Mouse (Mus musculus) cerebellum, postnatal 10 days (tissue): ENCODE data around the gene Wtap.
"Not testable (repeated sequence)": the region's sequence is repeated elsewhere in the genome, so short reads cannot be mapped to it uniquely, and the experiment has no call there.

Source experiments
- DNase-seq, 2 experiments: peaks; one replicate each; pipeline ENCODE4 v3.0.0; 2021; ENCODE audit warnings: mixed read lengths in 2 of 2

Wtap gene

GRCm38 (mm10) chr17:12960331-12960873 lies 33.6 kb downstream of the Wtap start, which contains the start of gene Acat2:
TSS of gene Acat2 (minus strand) at chr17:12960747.
- DNase-seq, result peak; percentile 97 to 98

- DNase-seq, result not testable (repeated sequence)
Measured at GRCm38 (mm10) chr17:12959377-12959776, 34.6 kb downstream of the Wtap start.

GRCm38 (mm10) chr17:12956664-12957063 lies 37.3 kb downstream of the Wtap start:
- peak; percentile 41 to 49 for DNase-seq

GRCm38 (mm10) chr17:12949669-12950068 lies 44.3 kb downstream of the Wtap start:
- no peak for DNase-seq

- no peak for DNase-seq
Measured at GRCm38 (mm10) chr17:12942459-12943162, 51.4 kb downstream of the Wtap start.

- DNase-seq, result no peak
Measured at GRCm38 (mm10) chr17:12941543-12942260, 52.3 kb downstream of the Wtap start.

GRCm38 (mm10) chr17:12940151-12940805 lies 53.7 kb downstream of the Wtap start, which contains the start of gene Acat3:
TSS of gene Acat3 (minus strand) at chr17:12940600.
- DNase-seq, result peak; percentile 71 to 73

- DNase-seq, result not testable (repeated sequence)
Measured at GRCm38 (mm10) chr17:12939377-12940148, 54.4 kb downstream of the Wtap start.

GRCm38 (mm10) chr17:12938077-12938476 lies 55.9 kb downstream of the Wtap start:
- DNase-seq, result no peak

- no peak for DNase-seq
Measured at GRCm38 (mm10) chr17:12937412-12937970, 56.5 kb downstream of the Wtap start.

GRCm38 (mm10) chr17:12935719-12936118 lies 58.2 kb downstream of the Wtap start:
- no peak for DNase-seq

GRCm38 (mm10) chr17:12931576-12931975 lies 62.4 kb downstream of the Wtap start:
- DNase-seq, result not testable (repeated sequence)

- DNase-seq, result no peak
Measured at GRCm38 (mm10) chr17:12925703-12926180, 68.2 kb downstream of the Wtap start.

GRCm38 (mm10) chr17:12925001-12925400 lies 69.0 kb downstream of the Wtap start:
- no peak for DNase-seq

GRCm38 (mm10) chr17:12921073-12921472 lies 72.9 kb downstream of the Wtap start:
- no peak for DNase-seq
